Mouse (Mus musculus): ENCODE results near the gene Car1. TPM values are rescaled to one million over a fixed set of nuclear protein-coding genes. Genes with fewer than 3 reads are reported as not detected.
"Not testable (repeated sequence)": the region's sequence is repeated elsewhere in the genome, so short reads cannot be mapped to it uniquely, and the experiment has no call there.

Gene Car1
- total and polyA plus RNA-seq, 2 experiments from 2014 or later, result 0.13 TPM; not detected in 1

GRCm38 (mm10) chr3:14764755-14765566 is 43.2 kb downstream of the Car1 start:
- Histone ChIP-seq H3K9ac (replicated peaks; ENCODE audit: low read length) (no peak overlapping the region), H3K27ac (no peak overlapping the region), H3K4me1 (ENCODE audit: insufficient read depth, low read length) (no peaks in the 10 kb centered on the region), H3K27me3 (ENCODE audit: insufficient read depth, low read length) (no peaks in the 10 kb centered on the region), H3K9me3 (ENCODE audit: low read length) (no peaks in the 10 kb centered on the region), H3K4me2 (ENCODE audit: low read depth, low read length) (no peak overlapping the region), H3K36me3 (ENCODE audit: insufficient read depth, low read length) (no peaks in the 10 kb centered on the region), H3K4me3 (ENCODE audit: low read length) (no peak overlapping the region)
- 77% methylated on average over 2 of the region's 2 CpGs for WGBS
- TF ChIP-seq CTCF (IDR thresholded peaks at IDR 0.05; ENCODE audit: low read depth), result no peak
- DNase-seq (ENCODE audit: low spot score), result no peak
- ATAC-seq, result no peak

GRCm38 (mm10) chr3:14755716-14756115 is 52.5 kb downstream of the Car1 start:
- TF ChIP-seq CTCF (IDR thresholded peaks at IDR 0.05; ENCODE audit: low read depth), result no peak
- 93% methylated on average over 1 of the region's 1 CpGs for whole genome bisulfite sequencing
- Histone ChIP-seq H3K9ac (replicated peaks; ENCODE audit: low read length) (no peak overlapping the region), H3K9me3 (ENCODE audit: low read length) (no peaks in the 10 kb centered on the region), H3K27me3 (ENCODE audit: insufficient read depth, low read length) (no peaks in the 10 kb centered on the region), H3K4me1 (ENCODE audit: insufficient read depth, low read length) (no peaks in the 10 kb centered on the region), H3K27ac (no peak overlapping the region), H3K4me3 (ENCODE audit: low read length) (no peak overlapping the region), H3K36me3 (ENCODE audit: insufficient read depth, low read length) (no peaks in the 10 kb centered on the region), H3K4me2 (ENCODE audit: low read depth, low read length) (no peak overlapping the region)
- no peak for DNase-seq (ENCODE audit: low spot score)
- no peak for ATAC-seq

- Histone ChIP-seq H3K9me3 (ENCODE audit: low read length) (no peaks in the 10 kb centered on the region), H3K4me3 (ENCODE audit: low read length) (no peak overlapping the region), H3K4me2 (ENCODE audit: low read depth, low read length) (no peak overlapping the region), H3K27me3 (ENCODE audit: insufficient read depth, low read length) (no peaks in the 10 kb centered on the region), H3K9ac (replicated peaks; ENCODE audit: low read length) (no peak overlapping the region), H3K36me3 (ENCODE audit: insufficient read depth, low read length) (no peaks in the 10 kb centered on the region), H3K27ac (no peak overlapping the region), H3K4me1 (ENCODE audit: insufficient read depth, low read length) (no peaks in the 10 kb centered on the region)
- no peak for DNase-seq (ENCODE audit: low spot score)
- ATAC-seq, result no peak
- no peak for TF ChIP-seq CTCF (IDR thresholded peaks at IDR 0.05; ENCODE audit: low read depth)
- 89% methylated on average over 3 of the region's 3 CpGs for WGBS
Observed at GRCm38 (mm10) chr3:14746041-14746440, 62.1 kb downstream of the Car1 start.

- TF ChIP-seq CTCF (IDR thresholded peaks at IDR 0.05; ENCODE audit: low read depth), result no peak
Observed at GRCm38 (mm10) chr3:14738261-14738660, 69.9 kb downstream of the Car1 start.

GRCm38 (mm10) chr3:14727496-14727895 is 80.7 kb downstream of the Car1 start:
- not testable (repeated sequence) for H3K9ac ChIP-seq (replicated peaks; ENCODE audit: low read length); ATAC-seq; H3K9me3 ChIP-seq (ENCODE audit: low read length); H3K36me3 ChIP-seq (ENCODE audit: insufficient read depth, low read length); H3K27ac ChIP-seq; DNase-seq (ENCODE audit: low spot score); H3K4me2 ChIP-seq (ENCODE audit: low read depth, low read length); H3K27me3 ChIP-seq (ENCODE audit: insufficient read depth, low read length); H3K4me3 ChIP-seq (ENCODE audit: low read length); H3K4me1 ChIP-seq (ENCODE audit: insufficient read depth, low read length)
- 98% methylated on average over 1 of the region's 1 CpGs for WGBS

More at GRCm38 (mm10) chr3:14738261-14738660, 69.9 kb downstream of the Car1 start:
- H3K4me1 ChIP-seq (ENCODE audit: insufficient read depth, low read length), result no peaks in the 10 kb centered on the region
- no peaks in the 10 kb centered on the region for H3K27me3 ChIP-seq (ENCODE audit: insufficient read depth, low read length)
- no peak overlapping the region for H3K4me3 ChIP-seq (ENCODE audit: low read length)
- 74% methylated on average over 2 of the region's 2 CpGs for WGBS
- no peaks in the 10 kb centered on the region for H3K36me3 ChIP-seq (ENCODE audit: insufficient read depth, low read length)
- DNase-seq (ENCODE audit: low spot score) (no peak), ATAC-seq (no peak)
- H3K27ac ChIP-seq, result no peak overlapping the region
- H3K9me3 ChIP-seq (ENCODE audit: low read length), result no peaks in the 10 kb centered on the region
- H3K4me2 ChIP-seq (ENCODE audit: low read depth, low read length), result no peak overlapping the region
- no peak overlapping the region for H3K9ac ChIP-seq (replicated peaks; ENCODE audit: low read length)

GRCm38 (mm10) chr3:14725462-14725861 is 82.7 kb downstream of the Car1 start:
- not testable (repeated sequence) for H3K9ac ChIP-seq (replicated peaks; ENCODE audit: low read length); H3K27me3 ChIP-seq (ENCODE audit: insufficient read depth, low read length); H3K27ac ChIP-seq; H3K9me3 ChIP-seq (ENCODE audit: low read length); H3K4me2 ChIP-seq (ENCODE audit: low read depth, low read length); H3K36me3 ChIP-seq (ENCODE audit: insufficient read depth, low read length); ATAC-seq; H3K4me1 ChIP-seq (ENCODE audit: insufficient read depth, low read length); DNase-seq (ENCODE audit: low spot score); H3K4me3 ChIP-seq (ENCODE audit: low read length)

Other genes with a start within 250 kb of the Car1 start
- 19.9 and 68.4 TPM in 2 replicates for gene 1810022K09Rik, start 197.1 kb downstream of the Car1 start, total RNA-seq (2014; rRNA removed)
- gene 1810022K09Rik, start 197.1 kb downstream of the Car1 start, polyA plus RNA-seq (2015; fragmentation: Nextera tagmentation; extraction: Ambion mirVana), result 359 and 393 TPM in 2 replicates
- 4.3 and 7.1 TPM in 2 replicates for gene Car13, start 166.6 kb downstream of the Car1 start, total RNA-seq (2014; rRNA removed)
- 4.0 and 4.7 TPM in 2 replicates for gene Car13, start 166.6 kb downstream of the Car1 start, polyA plus RNA-seq (2015; fragmentation: Nextera tagmentation; extraction: Ambion mirVana)
- 0.99 and 5.4 TPM in 2 replicates for gene Car3, start 55.1 kb upstream of the Car1 start, total RNA-seq (2014; rRNA removed)
- gene Car3, start 55.1 kb upstream of the Car1 start, polyA plus RNA-seq (2015; fragmentation: Nextera tagmentation; extraction: Ambion mirVana), result 3.2 and 3.9 TPM in 2 replicates
- 79.6 and 124 TPM in 2 replicates for gene Car2, start 77.9 kb upstream of the Car1 start, total RNA-seq (2014; rRNA removed)
- 89.4 and 102 TPM in 2 replicates for gene Car2, start 77.9 kb upstream of the Car1 start, polyA plus RNA-seq (2015; fragmentation: Nextera tagmentation; extraction: Ambion mirVana)